Mouse (Mus musculus) liver, adult 2 months (tissue): Measurements from ENCODE around the gene Dao. TPM values are rescaled to one million over a fixed set of nuclear protein-coding genes. Genes with fewer than 3 reads are reported as not detected.

Experiments
- DNase-seq: peaks from one replicate; pipeline ENCODE4 v3.0.0-alpha.2; 2011; ENCODE audit warnings: low read depth, low spot score; ENCODE audit errors: extremely low read depth
- H3K27ac ChIP-seq: fragments of 200-500 bp; replicated peaks from 2 replicates; pipeline ENCODE4 v1.5.1; 2012; ENCODE audit warnings: low read depth, mild to moderate bottlenecking, control low read depth, inconsistent platforms, low read length; ENCODE audit not compliant: insufficient read depth
- H3K27me3 ChIP-seq: fragments of 200-500 bp; 2 replicates; pipeline ENCODE4 v1.6.1; 2012; ENCODE audit warnings: mild to moderate bottlenecking, moderate library complexity, low read length, inconsistent platforms; ENCODE audit not compliant: control insufficient read depth, insufficient read depth
- H3K36me3 ChIP-seq: fragments of 200-500 bp; 2 replicates; pipeline ENCODE4 v1.6.1; 2012; ENCODE audit warnings: low read length, inconsistent platforms; ENCODE audit not compliant: control insufficient read depth, insufficient read depth
- H3K4me1 ChIP-seq: fragments of 200-500 bp; 2 replicates; pipeline ENCODE4 v1.6.1; 2011; ENCODE audit warnings: low read length; ENCODE audit not compliant: control insufficient read depth, insufficient read depth
- H3K4me3 ChIP-seq: fragments of 200-500 bp; 2 replicates; pipeline ENCODE4 v1.5.1; 2011; ENCODE audit warnings: low read depth, mild to moderate bottlenecking, control low read depth, low read length, moderate library complexity; ENCODE audit not compliant: insufficient read depth
- H3K79me2 ChIP-seq: fragments of 200-500 bp; 2 replicates; pipeline ENCODE4 v1.6.1; 2012; ENCODE audit warnings: inconsistent platforms, mild to moderate bottlenecking, low read length, moderate library complexity; ENCODE audit not compliant: control insufficient read depth, insufficient read depth
- H3K9ac ChIP-seq: fragments of 200-500 bp; 2 replicates; pipeline ENCODE4 v1.6.1; 2012; ENCODE audit warnings: low read depth, mild to moderate bottlenecking, control low read depth, inconsistent platforms, low read length
- CTCF ChIP-seq: fragments of 200-500 bp; IDR thresholded peaks from 2 replicates; pipeline ENCODE4 v1.5.1; 2011; ENCODE audit warnings: low read depth, low read length, control low read depth
- POLR2A ChIP-seq: fragments of 200-500 bp; IDR thresholded peaks from 2 replicates; pipeline ENCODE4 v1.6.1; 2011; ENCODE audit warnings: low read length, control low read depth; ENCODE audit not compliant: insufficient read depth; ENCODE audit errors: extremely low read depth
- WGBS: fragments of 180-500 bp; shearing (Covaris S2); methylation state at CpG from one replicate; pipeline ENCODE4 v1.1.7; 2018; 5-methylcytosine and 5-hydroxymethylcytosine counted together
- polyA plus RNA-seq: library from polyadenylated mRNA; depleted of rRNA; stranded (reverse); fragments of >200 nt; gene quantifications from 2 replicates; pipeline ENCODE4 v1.2.3, GENCODE M21; 2012
- total RNA-seq: library from RNA; depleted of rRNA; stranded (reverse); fragments of >200 nt; gene quantifications from 2 replicates; pipeline ENCODE4 v1.2.3, GENCODE M21; 2014

Dao gene
- total and polyA plus RNA-seq, 2 experiments, result not detected

DNA sequence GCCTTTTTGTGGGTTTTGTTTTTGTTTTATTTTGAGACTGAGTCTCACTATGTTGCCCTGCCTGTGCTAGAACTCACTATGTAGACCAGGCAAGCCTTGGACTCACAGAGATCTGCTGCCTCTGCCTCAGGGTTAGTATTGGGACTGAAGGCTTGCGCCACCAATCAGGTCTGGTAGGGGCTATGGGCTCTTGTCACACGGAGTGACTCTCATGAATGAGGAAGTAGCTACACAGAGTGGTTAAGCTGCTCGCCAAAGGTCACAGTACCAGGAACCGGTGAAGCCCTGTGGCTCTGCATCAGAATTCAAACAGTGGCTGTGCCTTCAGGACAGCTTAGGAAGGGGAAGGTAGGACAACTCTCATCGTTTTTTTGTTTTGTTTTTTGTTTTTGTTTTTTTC lies 4.1 kb upstream of the Dao start:
- H3K27ac ChIP-seq, result no peak overlapping the region

GRCm38 (mm10) chr5:114004573-114004972 lies 1.1 kb downstream of the Dao start:
- no peak overlapping the region for H3K27ac ChIP-seq
- WGBS, result 73% methylated on average over 11 of the region's 11 CpGs
- H3K9ac ChIP-seq, result no peak overlapping the region
- H3K79me2 ChIP-seq, result no peaks in the 10 kb centered on the region
- no peaks in the 10 kb centered on the region for H3K4me1 ChIP-seq
- TF ChIP-seq CTCF (no peak), POLR2A (no peak)
- no peak overlapping the region for H3K4me3 ChIP-seq
- DNase-seq, result no peak
- H3K36me3 ChIP-seq, result no peaks in the 10 kb centered on the region
- H3K27me3 ChIP-seq, result no peaks in the 10 kb centered on the region

More for the DNA sequence above, 4.1 kb upstream of the Dao start:
- Histone ChIP-seq H3K4me1 (no peaks in the 10 kb centered on the region), H3K36me3 (no peaks in the 10 kb centered on the region), H3K9ac (no peak overlapping the region), H3K4me3 (no peak overlapping the region), H3K27me3 (no peaks in the 10 kb centered on the region), H3K79me2 (no peaks in the 10 kb centered on the region)
- 60% methylated on average over 5 of the region's 5 CpGs for WGBS
- DNase-seq, result peak; percentile 9
- TF ChIP-seq POLR2A (no peak), CTCF (no peak)

- Histone ChIP-seq H3K36me3 (no peaks in the 10 kb centered on the region), H3K4me1 (no peaks in the 10 kb centered on the region), H3K4me3 (no peak overlapping the region), H3K27me3 (no peaks in the 10 kb centered on the region), H3K27ac (no peak overlapping the region), H3K9ac (no peak overlapping the region), H3K79me2 (no peaks in the 10 kb centered on the region)
- 92% methylated on average over 5 of the region's 5 CpGs for WGBS
- TF ChIP-seq POLR2A (no peak), CTCF (no peak)
- no peak for DNase-seq
Measured at GRCm38 (mm10) chr5:114005100-114005499, 1.6 kb downstream of the Dao start.

GRCm38 (mm10) chr5:114006974-114007373 lies 3.5 kb downstream of the Dao start:
- no peaks in the 10 kb centered on the region for H3K36me3 ChIP-seq
- no peak overlapping the region for H3K9ac ChIP-seq
- TF ChIP-seq CTCF (no peak), POLR2A (no peak)
- H3K79me2 ChIP-seq, result no peaks in the 10 kb centered on the region
- DNase-seq, result no peak
- no peak overlapping the region for H3K4me3 ChIP-seq
- no peak overlapping the region for H3K27ac ChIP-seq
- WGBS, result 87% methylated on average over 4 of the region's 4 CpGs
- H3K4me1 ChIP-seq, result no peaks in the 10 kb centered on the region
- H3K27me3 ChIP-seq, result no peaks in the 10 kb centered on the region

DNA sequence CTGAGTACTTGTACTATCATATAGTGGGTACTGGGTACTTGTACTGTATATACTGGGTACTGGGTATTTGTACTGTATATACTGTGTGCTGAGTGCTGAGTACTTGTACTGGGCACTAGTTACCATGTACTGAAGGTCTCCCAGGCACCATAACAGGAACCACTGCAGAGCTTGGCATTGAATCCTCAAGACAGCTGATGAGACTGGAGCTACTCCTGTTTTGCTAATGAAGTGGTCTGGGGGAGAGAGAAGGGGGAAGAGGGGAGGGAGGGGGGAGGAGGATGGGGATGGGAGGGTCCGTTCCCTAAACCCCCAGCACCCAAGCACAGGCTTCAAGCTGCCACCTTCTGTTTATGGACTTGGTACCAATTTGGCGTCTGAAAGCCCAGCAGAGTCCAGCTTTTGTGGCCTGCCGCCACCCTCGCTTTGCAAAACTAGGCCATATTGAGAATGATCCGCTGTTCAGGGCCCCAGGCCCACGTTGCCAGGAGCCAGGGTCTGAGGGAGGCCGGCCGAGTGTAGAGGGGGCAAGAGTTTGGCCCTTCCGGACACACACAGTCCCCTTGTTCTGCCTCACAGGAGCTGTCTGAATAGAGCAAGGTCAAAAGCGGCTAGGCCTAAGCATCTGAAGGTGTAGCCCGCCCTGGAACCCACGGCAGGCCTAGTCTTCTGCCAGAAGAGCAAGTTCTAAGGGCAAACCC lies 4.4 kb downstream of the Dao start:
- no peak for TF ChIP-seq CTCF
- TF ChIP-seq POLR2A, result no peak
- H3K27ac ChIP-seq, result no peak overlapping the region
- H3K9ac ChIP-seq, result no peak overlapping the region
- H3K27me3 ChIP-seq, result no peaks in the 10 kb centered on the region
- no peaks in the 10 kb centered on the region for H3K4me1 ChIP-seq
- no peak overlapping the region for H3K4me3 ChIP-seq
- 96% methylated on average over 12 of the region's 12 CpGs for WGBS
- H3K36me3 ChIP-seq, result no peaks in the 10 kb centered on the region
- no peaks in the 10 kb centered on the region for H3K79me2 ChIP-seq
- DNase-seq, result no peak

DNA sequence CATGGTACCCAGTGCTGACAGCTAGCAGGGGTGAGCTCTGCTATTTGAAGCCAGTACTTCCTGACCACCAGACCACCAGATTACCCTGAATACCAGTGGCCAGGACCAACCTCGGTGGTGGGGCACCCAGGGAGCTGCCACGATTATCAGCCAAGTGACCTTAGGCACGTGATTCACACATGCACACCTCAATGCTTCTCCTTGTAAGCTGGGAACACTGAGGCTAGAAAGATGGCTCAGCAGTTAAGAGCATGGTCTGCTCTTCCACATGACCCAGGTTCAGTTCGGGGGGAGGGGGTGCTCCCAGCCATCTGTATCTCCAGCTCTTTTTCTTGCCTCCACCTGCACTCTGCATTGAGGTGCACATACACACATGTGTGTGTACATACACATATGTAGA lies 5.5 kb downstream of the Dao start:
- no peaks in the 10 kb centered on the region for H3K4me1 ChIP-seq
- no peaks in the 10 kb centered on the region for H3K36me3 ChIP-seq
- no peak overlapping the region for H3K27ac ChIP-seq
- no peak for DNase-seq
- H3K79me2 ChIP-seq, result no peaks in the 10 kb centered on the region
- no peak overlapping the region for H3K4me3 ChIP-seq
- no peak overlapping the region for H3K9ac ChIP-seq
- TF ChIP-seq POLR2A, result no peak
- no peak for TF ChIP-seq CTCF
- no peaks in the 10 kb centered on the region for H3K27me3 ChIP-seq
- WGBS, result 65% methylated on average over 4 of the region's 4 CpGs
